Mouse (Mus musculus): ENCODE measurements around the gene Cxadr. TPM values are rescaled to one million over a fixed set of nuclear protein-coding genes. Genes with fewer than 3 reads are reported as not detected.

Gene Cxadr
- polyA plus RNA-seq, 1 experiment, result 1.8 TPM

DNA sequence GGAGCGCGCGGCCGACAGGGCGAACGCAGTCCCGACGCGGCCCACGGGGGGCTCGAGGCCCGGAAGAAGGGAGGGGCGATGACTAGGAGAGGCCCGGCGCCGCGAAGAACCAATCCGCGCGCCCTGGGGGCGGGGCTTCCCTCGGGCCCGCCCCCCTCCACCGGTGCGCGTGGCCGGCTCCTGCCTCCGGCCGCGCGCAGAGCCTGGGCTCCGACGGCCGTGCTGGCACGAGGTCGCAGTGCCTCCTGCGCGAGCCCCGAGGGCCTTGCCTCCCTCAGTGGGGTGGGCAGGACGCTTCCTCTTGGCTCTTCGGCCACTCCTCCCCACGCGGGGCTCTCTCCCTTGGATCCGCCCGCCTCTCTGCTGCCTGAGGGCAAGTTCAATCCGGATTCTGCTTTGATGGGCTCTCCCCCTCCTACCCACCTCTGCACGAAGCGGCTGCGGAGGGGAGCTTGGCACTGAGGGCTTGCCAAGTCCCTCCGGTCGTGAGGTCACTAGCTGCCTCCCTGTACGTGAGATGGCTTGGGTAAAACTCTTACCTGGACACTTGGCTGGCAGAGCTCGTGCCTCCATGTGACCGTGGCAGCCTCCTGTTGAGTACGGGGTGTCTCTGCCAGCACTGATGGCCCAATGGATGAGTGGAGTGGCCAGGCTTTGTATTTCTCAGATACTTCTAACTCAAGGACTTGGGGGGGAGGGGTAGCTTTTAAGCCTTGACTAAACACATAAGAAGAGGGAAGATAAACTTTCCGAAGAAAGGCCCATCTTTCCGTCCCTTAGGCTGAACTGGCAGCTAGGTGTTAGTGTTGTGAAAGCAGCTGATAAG lies 75.7 kb downstream of the Cxadr start, which contains the start of gene Btg3:
TSS of gene Btg3 (minus strand) at position 448 of the 826 bp plus-strand sequence.
- whole genome bisulfite sequencing, result 6% methylated on average over 47 of the region's 57 CpGs
- Histone ChIP-seq H3K4me1 (ENCODE audit: control insufficient read depth, insufficient read depth, low read length) (no peaks in the 10 kb centered on the region; the same call in 1 of the 2 replicates), H3K4me3 (replicated peaks; ENCODE audit: control insufficient read depth, low read depth, low read length) (peak within 1 kb of the TSS; percentile 77), H3K27ac (ENCODE audit: control insufficient read depth, insufficient read depth, low read depth, low read length, poor library complexity) (peak within 1 kb of the TSS; percentile 84)
- TF ChIP-seq CTCF (IDR thresholded peaks at IDR 0.05; ENCODE audit: control insufficient read depth, insufficient read depth, low read length), result no peak

GRCm38 (mm10) chr16:78378493-78378892 lies 77.2 kb downstream of the Cxadr start:
- Histone ChIP-seq H3K4me3 (replicated peaks; ENCODE audit: control insufficient read depth, low read depth, low read length) (no peak overlapping the region), H3K4me1 (ENCODE audit: control insufficient read depth, insufficient read depth, low read length) (no peaks in the 10 kb centered on the region; the same call in 1 of the 2 replicates), H3K27ac (ENCODE audit: control insufficient read depth, insufficient read depth, low read depth, low read length, poor library complexity) (no peak overlapping the region)
- 43% methylated on average over 5 of the region's 5 CpGs for WGBS
- no peak for TF ChIP-seq POLR2A (IDR thresholded peaks at IDR 0.05; ENCODE audit: borderline replicate concordance, control insufficient read depth, low read depth, low read length)

DNA sequence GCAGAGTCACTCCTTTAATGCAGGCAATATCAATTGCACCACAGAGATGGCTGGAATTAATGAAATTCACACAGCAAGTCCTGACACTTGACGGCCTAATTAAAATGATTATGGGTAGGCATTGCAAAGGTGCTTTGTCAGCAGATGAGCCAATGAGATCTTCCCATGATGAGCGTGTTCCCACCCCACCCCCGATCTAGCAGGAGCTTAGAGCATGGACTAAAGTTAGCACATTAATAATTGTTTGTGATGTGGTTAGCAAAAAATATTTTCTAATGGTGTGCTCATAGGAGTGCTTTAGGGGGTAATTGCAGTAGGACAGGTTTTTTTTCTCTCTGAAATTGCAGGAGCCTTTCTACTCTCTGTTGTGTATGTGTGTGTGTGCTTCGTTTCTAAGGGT lies 87.8 kb downstream of the Cxadr start:
- no peak overlapping the region for H3K4me3 ChIP-seq (replicated peaks; ENCODE audit: control insufficient read depth, low read depth, low read length)
- no peak overlapping the region for H3K27ac ChIP-seq (ENCODE audit: control insufficient read depth, insufficient read depth, low read depth, low read length, poor library complexity)
- WGBS, result 80% methylated on average over 4 of the region's 4 CpGs
- TF ChIP-seq POLR2A (IDR thresholded peaks at IDR 0.05; ENCODE audit: borderline replicate concordance, control insufficient read depth, low read depth, low read length), result no peak
- no peaks in the 10 kb centered on the region for H3K4me1 ChIP-seq (ENCODE audit: control insufficient read depth, insufficient read depth, low read length)

DNA sequence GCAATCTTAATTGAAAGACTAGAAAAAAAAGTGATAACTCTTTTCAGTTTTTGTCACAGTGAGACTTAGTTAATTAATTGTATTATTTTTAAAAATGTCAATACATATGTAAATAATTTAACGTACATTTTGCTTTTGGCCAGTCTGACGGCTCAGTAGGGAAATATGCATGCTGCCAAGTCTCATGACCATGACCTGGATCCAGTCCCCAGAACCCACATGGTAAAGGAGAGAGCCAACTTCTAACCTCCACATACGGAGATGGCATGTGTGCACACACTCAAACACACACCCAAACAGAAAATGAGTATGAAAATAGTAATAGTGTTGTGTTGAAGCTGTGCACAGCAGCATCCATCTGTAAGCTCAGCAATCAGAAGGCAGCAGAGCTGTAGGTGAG lies 88.7 kb downstream of the Cxadr start:
- WGBS, result 83% methylated on average over 3 of the region's 3 CpGs
- H3K4me1 ChIP-seq (ENCODE audit: control insufficient read depth, insufficient read depth, low read length), result no peaks in the 10 kb centered on the region
- H3K27ac ChIP-seq (ENCODE audit: control insufficient read depth, insufficient read depth, low read depth, low read length, poor library complexity), result no peak overlapping the region
- no peak for TF ChIP-seq CTCF (IDR thresholded peaks at IDR 0.05; ENCODE audit: control insufficient read depth, insufficient read depth, low read length)
- TF ChIP-seq POLR2A (IDR thresholded peaks at IDR 0.05; ENCODE audit: borderline replicate concordance, control insufficient read depth, low read depth, low read length), result no peak
- H3K4me3 ChIP-seq (replicated peaks; ENCODE audit: control insufficient read depth, low read depth, low read length), result no peak overlapping the region

DNA sequence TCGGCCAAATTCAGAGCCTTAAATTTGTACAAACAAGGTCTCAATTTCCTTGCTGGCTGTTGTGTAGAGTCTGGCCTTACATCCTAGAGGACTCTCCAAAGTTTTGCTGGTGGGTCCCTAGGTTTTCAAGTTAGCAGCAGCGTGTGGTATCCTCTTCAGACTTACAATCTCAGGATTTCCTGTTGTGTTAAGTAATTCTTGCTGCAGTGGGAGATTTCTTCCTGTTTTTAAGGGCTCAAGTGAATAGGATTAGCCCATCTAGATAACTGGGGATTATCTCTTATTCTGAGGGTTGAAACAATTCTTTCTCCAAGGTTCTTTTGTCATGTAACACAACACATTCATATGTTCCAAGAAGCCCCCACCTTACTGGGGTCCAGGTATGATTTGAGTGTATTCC lies 90.1 kb downstream of the Cxadr start:
- Histone ChIP-seq H3K27ac (ENCODE audit: control insufficient read depth, insufficient read depth, low read depth, low read length, poor library complexity) (no peak overlapping the region), H3K4me3 (replicated peaks; ENCODE audit: control insufficient read depth, low read depth, low read length) (no peak overlapping the region), H3K4me1 (ENCODE audit: control insufficient read depth, insufficient read depth, low read length) (no peaks in the 10 kb centered on the region)
- TF ChIP-seq CTCF (IDR thresholded peaks at IDR 0.05; ENCODE audit: control insufficient read depth, insufficient read depth, low read length) (no peak), POLR2A (IDR thresholded peaks at IDR 0.05; ENCODE audit: borderline replicate concordance, control insufficient read depth, low read depth, low read length) (no peak)
- 41% methylated on average over 2 of the region's 2 CpGs for WGBS

DNA sequence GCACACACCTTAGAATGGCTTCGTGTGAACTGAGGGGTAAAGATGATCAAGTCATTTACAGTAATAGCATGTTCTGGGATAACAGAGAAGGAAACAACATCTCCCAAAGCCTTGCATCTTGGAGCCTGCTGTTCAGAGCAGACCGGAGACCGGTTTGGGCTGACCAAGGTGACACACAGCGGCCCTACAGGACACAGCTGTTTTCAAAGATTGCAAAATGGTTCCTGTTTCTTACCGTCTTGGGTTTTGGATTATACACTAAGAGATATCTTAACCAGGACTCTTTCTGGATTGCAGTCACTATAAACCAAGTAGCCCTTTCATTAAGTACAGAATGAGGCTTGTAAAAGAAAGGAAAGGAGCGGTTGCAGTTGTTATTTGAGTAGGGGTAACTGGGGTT lies 97.4 kb downstream of the Cxadr start:
- WGBS, result 26% methylated on average over 6 of the region's 6 CpGs

GRCm38 (mm10) chr16:78399423-78399822 lies 98.1 kb downstream of the Cxadr start:
- H3K4me1 ChIP-seq (ENCODE audit: control insufficient read depth, insufficient read depth, low read length), result no peaks in the 10 kb centered on the region
- no peak overlapping the region for H3K4me3 ChIP-seq (replicated peaks; ENCODE audit: control insufficient read depth, low read depth, low read length)
- H3K27ac ChIP-seq (ENCODE audit: control insufficient read depth, insufficient read depth, low read depth, low read length, poor library complexity), result no peak overlapping the region
- WGBS, result 71% methylated on average over 3 of the region's 3 CpGs
- TF ChIP-seq CTCF (IDR thresholded peaks at IDR 0.05; ENCODE audit: control insufficient read depth, insufficient read depth, low read length), result no peak
- TF ChIP-seq POLR2A (IDR thresholded peaks at IDR 0.05; ENCODE audit: borderline replicate concordance, control insufficient read depth, low read depth, low read length), result no peak

More for the DNA sequence above, 97.4 kb downstream of the Cxadr start:
- no peak overlapping the region for H3K27ac ChIP-seq (ENCODE audit: control insufficient read depth, insufficient read depth, low read depth, low read length, poor library complexity)
- H3K4me3 ChIP-seq (replicated peaks; ENCODE audit: control insufficient read depth, low read depth, low read length), result no peak overlapping the region
- no peaks in the 10 kb centered on the region for H3K4me1 ChIP-seq (ENCODE audit: control insufficient read depth, insufficient read depth, low read length)
- no peak for TF ChIP-seq CTCF (IDR thresholded peaks at IDR 0.05; ENCODE audit: control insufficient read depth, insufficient read depth, low read length)
- no peak for TF ChIP-seq POLR2A (IDR thresholded peaks at IDR 0.05; ENCODE audit: borderline replicate concordance, control insufficient read depth, low read depth, low read length)

GRCm38 (mm10) chr16:78402316-78402715 lies 101.0 kb downstream of the Cxadr start:
- WGBS, result 18% methylated on average over 2 of the region's 2 CpGs
- Histone ChIP-seq H3K4me1 (ENCODE audit: control insufficient read depth, insufficient read depth, low read length) (no peaks in the 10 kb centered on the region), H3K27ac (ENCODE audit: control insufficient read depth, insufficient read depth, low read depth, low read length, poor library complexity) (no peak overlapping the region), H3K4me3 (replicated peaks; ENCODE audit: control insufficient read depth, low read depth, low read length) (no peak overlapping the region)
- no peak for TF ChIP-seq CTCF (IDR thresholded peaks at IDR 0.05; ENCODE audit: control insufficient read depth, insufficient read depth, low read length)
- no peak for TF ChIP-seq POLR2A (IDR thresholded peaks at IDR 0.05; ENCODE audit: borderline replicate concordance, control insufficient read depth, low read depth, low read length)

DNA sequence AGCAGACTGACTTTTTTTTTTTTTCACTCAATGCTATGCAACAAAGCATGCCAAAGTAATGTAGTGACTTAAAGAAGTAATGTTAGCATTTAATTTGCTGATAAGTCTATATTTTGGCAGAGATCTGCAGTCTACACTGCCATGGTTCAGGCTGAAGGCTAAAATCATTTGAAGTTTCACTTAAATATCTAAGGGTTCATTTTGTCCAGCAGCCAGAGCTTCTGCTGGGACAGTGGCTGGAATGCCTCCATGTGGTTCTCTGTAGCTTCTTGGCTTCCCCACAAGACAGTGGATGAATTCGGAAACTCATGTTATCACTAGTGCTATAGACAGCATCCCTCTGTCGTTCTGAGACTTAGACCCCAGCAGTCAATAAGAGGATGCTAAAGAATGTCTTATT lies 105.4 kb downstream of the Cxadr start:
- no peak overlapping the region for H3K27ac ChIP-seq (ENCODE audit: control insufficient read depth, insufficient read depth, low read depth, low read length, poor library complexity)
- WGBS, result 71% methylated on average over 2 of the region's 2 CpGs
- H3K4me3 ChIP-seq (replicated peaks; ENCODE audit: control insufficient read depth, low read depth, low read length), result no peak overlapping the region
- H3K4me1 ChIP-seq (ENCODE audit: control insufficient read depth, insufficient read depth, low read length), result no peaks in the 10 kb centered on the region
- no peak for TF ChIP-seq POLR2A (IDR thresholded peaks at IDR 0.05; ENCODE audit: borderline replicate concordance, control insufficient read depth, low read depth, low read length)
- TF ChIP-seq CTCF (IDR thresholded peaks at IDR 0.05; ENCODE audit: control insufficient read depth, insufficient read depth, low read length), result no peak
